Mouse (Mus musculus) MEL (cell line): ENCODE results near the gene Caprin1. TPM values are rescaled to one million over a fixed set of nuclear protein-coding genes. Genes with fewer than 3 reads are reported as not detected.

Experiments
- DNase-seq: peaks from one replicate; pipeline ENCODE4 v3.0.0; 2011; ENCODE audit warnings: low read depth, low spot score
- H3K27ac ChIP-seq: 2 replicates; pipeline ENCODE4 v1.5.1; 2012; ENCODE audit warnings: low read depth, mild to moderate bottlenecking, control low read depth, low read length, moderate library complexity; ENCODE audit not compliant: control insufficient read depth
- H3K27me3 ChIP-seq, 2 experiments: fragments of 150-350 bp in 1 of 2; sonication (generic) in 1 of 2; 2 replicates each; pipeline ENCODE4 v1.6.1; 2012; ENCODE audit warnings: low read length in 2 of 2, mild to moderate bottlenecking in 2 of 2, improper control_type of control experiment in 1 of 2, moderate library complexity in 1 of 2; ENCODE audit not compliant: insufficient read depth in 2 of 2, control insufficient read depth in 1 of 2
- H3K36me3 ChIP-seq, 2 experiments: 2 replicates each; pipeline ENCODE4 v1.6.1; 2012 to 2014; ENCODE audit warnings: low read length in 2 of 2, improper control_type of control experiment in 1 of 2, inconsistent platforms in 1 of 2, mild to moderate bottlenecking in 1 of 2; ENCODE audit not compliant: insufficient read depth in 2 of 2, control insufficient read depth in 1 of 2
- H3K4me1 ChIP-seq, 2 experiments: fragments of 150-350 bp in 1 of 2; sonication (generic) in 1 of 2; 2 replicates each; pipeline ENCODE4 v1.6.1; 2012; ENCODE audit warnings: low read length in 2 of 2, improper control_type of control experiment in 1 of 2, mild to moderate bottlenecking in 1 of 2; ENCODE audit not compliant: insufficient read depth in 2 of 2, control insufficient read depth in 1 of 2
- H3K4me3 ChIP-seq, 2 experiments: fragments of 150-350 bp in 1 of 2; sonication (generic) in 1 of 2; 2 replicates each; pipeline ENCODE4 v1.5.1; 2012; ENCODE audit warnings: low read depth in 2 of 2, low read length in 2 of 2, mild to moderate bottlenecking in 2 of 2, moderate library complexity in 2 of 2, control low read depth in 1 of 2, improper control_type of control experiment in 1 of 2; ENCODE audit not compliant: control insufficient read depth in 1 of 2, insufficient read depth in 1 of 2
- H3K79me2 ChIP-seq: 2 replicates; pipeline ENCODE4 v1.6.1; 2012; ENCODE audit warnings: mild to moderate bottlenecking, low read length, moderate library complexity; ENCODE audit not compliant: control insufficient read depth, poor library complexity, insufficient read depth
- H3K9ac ChIP-seq: 2 replicates; pipeline ENCODE4 v1.6.1; 2012; ENCODE audit warnings: low read depth, mild to moderate bottlenecking, control low read depth, low read length, moderate library complexity; ENCODE audit not compliant: control insufficient read depth, poor library complexity, severe bottlenecking
- H3K9me3 ChIP-seq: fragments of 150-350 bp; sonication (generic); replicated peaks from 2 replicates; pipeline ENCODE4 v1.6.1; 2012; ENCODE audit warnings: mild to moderate bottlenecking, low read length, improper control_type of control experiment, moderate library complexity; ENCODE audit not compliant: insufficient read depth
- BHLHE40 ChIP-seq: IDR thresholded peaks from 2 replicates; pipeline ENCODE4 v1.6.1; 2012; ENCODE audit warnings: low read depth, mild to moderate bottlenecking, inconsistent platforms, low read length, improper control_type of control experiment, borderline replicate concordance
- CHD1 ChIP-seq: IDR thresholded peaks from 2 replicates; pipeline ENCODE4 v1.6.1; 2012; ENCODE audit warnings: low read depth, mild to moderate bottlenecking, inconsistent platforms, low read length, improper control_type of control experiment
- CTCF ChIP-seq, 3 experiments: IDR thresholded peaks in 2 of 3; conservative IDR thresholded peaks in 1 of 3; 2 replicates each; pipeline ENCODE4 v1.5.1; 2011 to 2012; ENCODE audit warnings: low read length in 3 of 3, low read depth in 2 of 3, mild to moderate bottlenecking in 2 of 3, improper control_type of control experiment in 1 of 3, inconsistent platforms in 1 of 3, mixed read lengths in 1 of 3, moderate library complexity in 1 of 3; ENCODE audit not compliant: control insufficient read depth in 1 of 3, insufficient read depth in 1 of 3, poor library complexity in 1 of 3, severe bottlenecking in 1 of 3
- EP300 ChIP-seq, 2 experiments: IDR thresholded peaks; 2 replicates each; pipeline ENCODE4 v1.6.1; 2011; ENCODE audit warnings: improper control_type of control experiment in 2 of 2, low read length in 2 of 2, low read depth in 1 of 2, mild to moderate bottlenecking in 1 of 2
- ETS1 ChIP-seq: IDR thresholded peaks from 2 replicates; pipeline ENCODE4 v1.6.1; 2012; ENCODE audit warnings: low read depth, mild to moderate bottlenecking, inconsistent platforms, low read length, improper control_type of control experiment, moderate library complexity
- GATA1 ChIP-seq: IDR thresholded peaks from 2 replicates; pipeline ENCODE4 v1.6.1; 2011; ENCODE audit warnings: low read depth, low read length, improper control_type of control experiment
- HCFC1 ChIP-seq: IDR thresholded peaks from 2 replicates; pipeline ENCODE4 v1.6.1; 2012; ENCODE audit warnings: low read depth, mild to moderate bottlenecking, inconsistent platforms, low read length, improper control_type of control experiment, moderate library complexity
- KAT2A ChIP-seq: conservative IDR thresholded peaks from 2 replicates; pipeline ENCODE4 v1.6.1; 2012; ENCODE audit warnings: low read depth, low read length, improper control_type of control experiment, inconsistent platforms
- MAFK ChIP-seq: IDR thresholded peaks from 2 replicates; pipeline ENCODE4 v1.6.1; 2011; ENCODE audit warnings: low read depth, mild to moderate bottlenecking, low read length, improper control_type of control experiment, borderline replicate concordance
- MAX ChIP-seq: IDR thresholded peaks from 2 replicates; pipeline ENCODE4 v1.6.1; 2011; ENCODE audit warnings: low read length, improper control_type of control experiment
- MAZ ChIP-seq: IDR thresholded peaks from 2 replicates; pipeline ENCODE4 v1.6.1; 2012; ENCODE audit warnings: low read depth, mild to moderate bottlenecking, inconsistent platforms, low read length, improper control_type of control experiment
- MXI1 ChIP-seq: IDR thresholded peaks from 2 replicates; pipeline ENCODE4 v1.6.1; 2011; ENCODE audit warnings: mild to moderate bottlenecking, low read depth, low read length, improper control_type of control experiment
- MYC ChIP-seq: IDR thresholded peaks from 2 replicates; pipeline ENCODE4 v1.6.1; 2011; ENCODE audit warnings: low read depth, mild to moderate bottlenecking, low read length, improper control_type of control experiment, moderate library complexity
- POLR2AphosphoS2 ChIP-seq: IDR thresholded peaks from 2 replicates; pipeline ENCODE4 v1.6.1; 2011; ENCODE audit warnings: low read length, improper control_type of control experiment
- POLR2AphosphoS5 ChIP-seq: IDR thresholded peaks from 2 replicates; pipeline ENCODE4 v1.6.1; 2012; ENCODE audit warnings: low read depth, borderline replicate concordance, mild to moderate bottlenecking, inconsistent platforms, low read length, moderate library complexity, mixed read lengths
- RAD21 ChIP-seq: IDR thresholded peaks from 2 replicates; pipeline ENCODE4 v1.6.1; 2011; ENCODE audit warnings: mild to moderate bottlenecking, low read depth, low read length, improper control_type of control experiment
- SMC3 ChIP-seq: IDR thresholded peaks from 2 replicates; pipeline ENCODE4 v1.6.1; 2011; ENCODE audit warnings: low read depth, low read length, improper control_type of control experiment
- TCF12 ChIP-seq: IDR thresholded peaks from 2 replicates; pipeline ENCODE4 v1.6.1; 2014; ENCODE audit warnings: low read depth, mild to moderate bottlenecking, inconsistent platforms, low read length, improper control_type of control experiment, moderate library complexity
- UBTF ChIP-seq: IDR thresholded peaks from 2 replicates; pipeline ENCODE4 v1.6.1; 2012; ENCODE audit warnings: low read depth, mild to moderate bottlenecking, inconsistent platforms, low read length, improper control_type of control experiment, moderate library complexity, borderline replicate concordance; ENCODE audit not compliant: insufficient read depth
- USF1 ChIP-seq: IDR thresholded peaks from 2 replicates; pipeline ENCODE4 v1.6.1; 2014; ENCODE audit warnings: low read depth, mild to moderate bottlenecking, inconsistent platforms, low read length, improper control_type of control experiment, moderate library complexity
- USF2 ChIP-seq, 2 experiments: IDR thresholded peaks; 2 replicates each; pipeline ENCODE4 v1.6.1; 2011 to 2012; ENCODE audit warnings: improper control_type of control experiment in 2 of 2, low read length in 2 of 2, borderline replicate concordance in 1 of 2, inconsistent platforms in 1 of 2, low read depth in 1 of 2, mild to moderate bottlenecking in 1 of 2; ENCODE audit not compliant: insufficient read depth in 1 of 2
- ZC3H11A ChIP-seq: IDR thresholded peaks from 2 replicates; pipeline ENCODE4 v1.6.1; 2012; ENCODE audit warnings: low read depth, mild to moderate bottlenecking, inconsistent platforms, low read length, improper control_type of control experiment
- ZMIZ1 ChIP-seq: IDR thresholded peaks from 2 replicates; pipeline ENCODE4 v1.6.1; 2012; ENCODE audit warnings: low read depth, mild to moderate bottlenecking, inconsistent platforms, low read length, improper control_type of control experiment, moderate library complexity
- polyA plus RNA-seq, 2 experiments: library from polyadenylated mRNA; stranded (reverse) in 1 of 2; unstranded in 1 of 2; fragments of >175 nt in 1 of 2; fragments of >200 nt in 1 of 2; gene quantifications; 2 replicates each; pipeline versions ENCODE4 v1.2.1 to v1.2.4; 2012; ENCODE audit warnings: low replicate concordance in 2 of 2, low read depth in 1 of 2; ENCODE audit not compliant: insufficient read length in 2 of 2, insufficient read depth in 1 of 2, missing spikeins in 1 of 2
- total RNA-seq: library from RNA; depleted of rRNA; stranded (reverse); fragments of 300-350 nt; gene quantifications from 2 replicates; pipeline ENCODE4 v1.2.3, GENCODE M21; 2012

Caprin1 gene
- total and polyA plus RNA-seq, 3 experiments = 209 to 426 (median 239) TPM

DNA sequence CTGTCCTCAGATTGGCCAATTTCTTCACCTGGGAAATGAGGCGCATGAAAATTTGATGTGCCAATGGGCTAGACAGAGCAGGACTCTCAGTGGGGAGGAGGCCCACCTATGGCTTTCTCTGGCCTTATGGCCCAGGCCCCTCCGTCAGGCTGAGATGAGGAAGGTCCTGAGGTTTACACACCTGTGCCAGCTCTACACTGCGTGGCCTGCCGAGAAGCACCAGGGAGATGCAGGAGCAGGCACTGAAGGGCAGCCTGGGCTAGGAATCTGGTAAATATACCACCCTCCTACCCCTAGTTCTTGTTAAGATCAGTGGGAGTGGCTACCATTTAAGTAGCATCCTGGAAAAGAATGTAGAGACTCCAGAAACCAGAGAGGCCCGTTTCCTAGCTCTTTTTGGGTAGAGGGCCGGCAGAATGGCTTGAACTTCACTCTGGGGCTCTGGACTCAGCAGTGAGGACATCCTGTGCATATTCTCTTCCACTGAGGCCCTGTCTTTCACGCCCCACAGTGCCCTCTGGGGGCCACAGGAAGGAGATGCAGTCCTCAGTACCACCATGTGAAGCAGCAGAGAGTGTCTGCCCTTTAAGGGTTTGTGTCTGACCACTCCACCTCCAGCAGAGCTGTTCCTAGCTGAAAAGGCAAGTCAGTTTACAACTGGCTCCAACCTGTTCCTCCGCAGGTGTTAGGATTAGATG is 78.7 kb downstream of the Caprin1 start:
- Histone ChIP-seq H3K9ac (no peak overlapping the region), H3K27ac (no peak overlapping the region), H3K4me1 (no peaks in the 10 kb centered on the region), H3K79me2 (no peaks in the 10 kb centered on the region), H3K9me3 (no peaks in the 10 kb centered on the region), H3K27me3 (no peaks in the 10 kb centered on the region), H3K4me3 (no peak overlapping the region), H3K36me3 (peaks cover 0 to 9% of the 10 kb centered on the region in 2 experiments; a peak in 2 of 4 replicates)
- no peak for TF ChIP-seq CHD1
- TF ChIP-seq MAZ = no peak
- TF ChIP-seq RAD21 = peak; percentile 63
- 0 out of 2 replicates have a peak, but pooled peaks have one; percentile 30 for TF ChIP-seq BHLHE40
- no peak for TF ChIP-seq TCF12
- no peak for TF ChIP-seq POLR2AphosphoS2
- TF ChIP-seq ZMIZ1 = no peak
- TF ChIP-seq MAX = no peak
- 0 out of 2 replicates have a peak, but pooled peaks have one; percentile 30 for TF ChIP-seq MYC
- TF ChIP-seq SMC3 = peak; percentile 89
- TF ChIP-seq GATA1 = no peak
- no peak for TF ChIP-seq USF1
- no peak for TF ChIP-seq UBTF
- no peak for TF ChIP-seq KAT2A
- no peak; the same call in 1 of the 2 replicates for TF ChIP-seq HCFC1
- no peak for TF ChIP-seq ETS1
- TF ChIP-seq MAFK = no peak
- TF ChIP-seq USF2 (IDR thresholded peaks at IDR 0.05; ENCODE audit: borderline replicate concordance in 1 of 2, insufficient read depth in 1 of 2, low read depth in 1 of 2, low read length in 2 of 2) = no peak
- TF ChIP-seq EP300 (IDR thresholded peaks at IDR 0.05; ENCODE audit: low read depth in 1 of 2, low read length in 2 of 2) = no peak
- TF ChIP-seq MXI1 = no peak
- peak; percentile 79 to 86 (median 85) for TF ChIP-seq CTCF (IDR thresholded peaks at IDR 0.05 in 2 of 3, conservative IDR thresholded peaks at IDR 0.05 in 1 of 3; ENCODE audit: control insufficient read depth in 1 of 3, insufficient read depth in 1 of 3, low read depth in 2 of 3, low read length in 3 of 3, poor library complexity in 1 of 3, severe bottlenecking in 1 of 3)
- TF ChIP-seq POLR2AphosphoS5 = no peak
- TF ChIP-seq ZC3H11A = peak; percentile 73
- DNase-seq = peak; percentile 68
